Mouse (Mus musculus) embryo, embryonic 11.5 days (tissue): ENCODE results near the gene Olfr730.

Source experiments
- DNase-seq: peaks from one replicate; pipeline ENCODE4 v3.0.0-alpha.2; 2012; ENCODE audit warnings: low read depth, low spot score

Olfr730 gene

GRCm38 (mm10) chr14:50188098-50188497 is at the start of gene Olfr730:
TSS of gene Olfr730 (minus strand) at chr14:50188198.
- DNase-seq = no peak

DNA sequence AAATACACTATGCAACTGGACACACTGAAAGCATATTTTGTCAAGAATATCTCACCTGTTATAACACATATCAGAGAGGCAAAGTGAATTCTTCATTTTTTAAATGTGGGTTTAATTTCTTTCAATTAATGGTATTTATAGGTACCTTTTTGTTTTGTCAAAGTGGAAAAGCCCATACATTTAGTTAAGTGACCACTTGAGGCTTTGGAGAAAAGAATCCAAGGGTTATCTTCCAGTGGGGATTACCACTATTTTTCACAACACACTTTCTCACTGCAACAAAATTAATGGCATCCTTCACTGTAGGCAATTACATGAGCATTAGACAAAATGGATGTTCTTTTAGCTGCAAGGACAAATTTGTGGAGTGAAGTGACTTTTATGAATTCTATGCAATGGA is 35.2 kb downstream of the Olfr730 start, which contains the start of gene Olfr729:
Gene Olfr729 (minus strand): TSS at position 101 of the 400 bp plus-strand sequence.
- no peak for DNase-seq

- DNase-seq = no peak
Measured at GRCm38 (mm10) chr14:50142580-50142979, 45.4 kb downstream of the Olfr730 start, which contains the start of gene Olfr728. TSS of gene Olfr728 (minus strand) at chr14:50142680.
